Mouse (Mus musculus): Measurements from ENCODE around the gene Scp2d1. TPM values are rescaled to one million over a fixed set of nuclear protein-coding genes. Genes with fewer than 3 reads are reported as not detected.
A peak's percentile ranks its signal among the peaks of the same experiment; 100 is the strongest.

Gene Scp2d1
- polyA plus RNA-seq, 1 experiment from 2014 or later, result not detected

GRCm38 (mm10) chr2:144828457-144828985 is 5.1 kb downstream of the Scp2d1 start:
- ATAC-seq, result peak; percentile 30; the same call in 1 of the 2 replicates

GRCm38 (mm10) chr2:144836667-144837311 is 13.3 kb downstream of the Scp2d1 start:
- no peaks in the 10 kb centered on the region for H3K27me3 ChIP-seq
- H3K27ac ChIP-seq, result no peak overlapping the region
- no peak overlapping the region for H3K4me2 ChIP-seq (replicated peaks)
- no peaks in the 10 kb centered on the region for H3K9me3 ChIP-seq
- 92% methylated on average over 5 of the region's 5 CpGs for WGBS
- no peak overlapping the region for H3K9ac ChIP-seq (replicated peaks)
- H3K4me3 ChIP-seq (replicated peaks), result no peak overlapping the region
- H3K36me3 ChIP-seq, result no peaks in the 10 kb centered on the region
- ATAC-seq, result no peak
- no peaks in the 10 kb centered on the region for H3K4me1 ChIP-seq (replicated peaks)

More at GRCm38 (mm10) chr2:144828457-144828985, 5.1 kb downstream of the Scp2d1 start:
- 63% methylated on average over 8 of the region's 8 CpGs for WGBS
- no peak overlapping the region for H3K4me2 ChIP-seq (replicated peaks)
- H3K4me1 ChIP-seq (replicated peaks), result no peaks in the 10 kb centered on the region
- H3K27me3 ChIP-seq, result no peaks in the 10 kb centered on the region
- H3K27ac ChIP-seq, result no peak overlapping the region
- H3K9ac ChIP-seq (replicated peaks), result no peak overlapping the region
- H3K9me3 ChIP-seq, result no peaks in the 10 kb centered on the region
- no peak overlapping the region for H3K4me3 ChIP-seq (replicated peaks)
- no peaks in the 10 kb centered on the region for H3K36me3 ChIP-seq

- no peaks in the 10 kb centered on the region for H3K9me3 ChIP-seq
- WGBS, result 89% methylated on average over 3 of the region's 3 CpGs
- no peak overlapping the region for H3K27ac ChIP-seq
- H3K36me3 ChIP-seq, result no peaks in the 10 kb centered on the region
- no peak overlapping the region for H3K9ac ChIP-seq (replicated peaks)
- ATAC-seq, result no peak
- no peaks in the 10 kb centered on the region for H3K27me3 ChIP-seq
- no peaks in the 10 kb centered on the region for H3K4me1 ChIP-seq (replicated peaks)
- H3K4me3 ChIP-seq (replicated peaks), result no peak overlapping the region
- H3K4me2 ChIP-seq (replicated peaks), result no peak overlapping the region
Measured at GRCm38 (mm10) chr2:144837312-144837679, 13.8 kb downstream of the Scp2d1 start.

GRCm38 (mm10) chr2:144868827-144869226 is 45.4 kb downstream of the Scp2d1 start:
- no peaks in the 10 kb centered on the region for H3K36me3 ChIP-seq
- H3K27me3 ChIP-seq, result no peaks in the 10 kb centered on the region
- no peaks in the 10 kb centered on the region for H3K9me3 ChIP-seq
- H3K9ac ChIP-seq (replicated peaks), result no peak overlapping the region
- no peak for ATAC-seq
- no peak overlapping the region for H3K27ac ChIP-seq
- no peak overlapping the region for H3K4me2 ChIP-seq (replicated peaks)
- H3K4me3 ChIP-seq (replicated peaks), result no peak overlapping the region
- no peaks in the 10 kb centered on the region for H3K4me1 ChIP-seq (replicated peaks)
- WGBS, result 79% methylated on average over 2 of the region's 2 CpGs

Other genes with a start within 250 kb of the Scp2d1 start
- 54.6 and 64.2 TPM in 2 replicates for gene Smim26, start 229.6 kb upstream of the Scp2d1 start, polyA plus RNA-seq (2015; fragmentation: Nextera tagmentation; extraction: Ambion mirVana)
- 80.8 and 89.8 TPM in 2 replicates for gene Dtd1, start 223.8 kb upstream of the Scp2d1 start, polyA plus RNA-seq (2015; fragmentation: Nextera tagmentation; extraction: Ambion mirVana)